Mouse (Mus musculus): ENCODE measurements around the gene Nudt15. TPM values are rescaled to one million over a fixed set of nuclear protein-coding genes. Genes with fewer than 3 reads are reported as not detected.

Gene Nudt15
- polyA plus RNA-seq (2021; fragmentation: Nextera tagmentation), result 2.4 and 2.6 TPM in 2 replicates
- long read RNA-seq, experiment 1, partial matches to known transcripts, result 15 of 17 reads
- long read RNA-seq, experiment 1, other reads (novel, unspliced or antisense), result 2 of 17 reads
- long read RNA-seq, experiment 2, partial matches to known transcripts, result 33 of 34 reads
- long read RNA-seq, experiment 2, other reads (novel, unspliced or antisense), result 1 of 34 reads

DNA sequence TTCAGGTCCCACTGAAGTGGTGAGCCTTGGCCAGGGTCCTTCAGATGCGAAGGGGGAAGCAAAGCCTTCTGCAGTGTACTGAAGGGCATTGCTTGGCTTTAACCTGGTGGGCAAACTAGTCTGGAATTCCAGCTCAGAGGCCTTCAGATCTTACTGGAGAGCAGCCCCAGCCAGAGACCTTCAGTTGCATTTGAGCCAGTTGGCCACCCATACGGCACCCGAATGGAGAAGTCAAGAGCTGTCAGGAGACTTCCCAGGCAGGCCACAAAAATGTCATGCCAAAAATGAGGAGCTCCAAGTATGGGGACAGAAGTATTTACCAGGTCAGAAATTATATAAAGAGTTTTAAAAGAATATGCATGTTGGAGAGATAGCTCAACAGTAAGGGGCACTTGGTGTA lies at the start of gene Nudt15:
Gene Nudt15 (minus strand): TSS at position 192 of the 400 bp plus-strand sequence.

DNA sequence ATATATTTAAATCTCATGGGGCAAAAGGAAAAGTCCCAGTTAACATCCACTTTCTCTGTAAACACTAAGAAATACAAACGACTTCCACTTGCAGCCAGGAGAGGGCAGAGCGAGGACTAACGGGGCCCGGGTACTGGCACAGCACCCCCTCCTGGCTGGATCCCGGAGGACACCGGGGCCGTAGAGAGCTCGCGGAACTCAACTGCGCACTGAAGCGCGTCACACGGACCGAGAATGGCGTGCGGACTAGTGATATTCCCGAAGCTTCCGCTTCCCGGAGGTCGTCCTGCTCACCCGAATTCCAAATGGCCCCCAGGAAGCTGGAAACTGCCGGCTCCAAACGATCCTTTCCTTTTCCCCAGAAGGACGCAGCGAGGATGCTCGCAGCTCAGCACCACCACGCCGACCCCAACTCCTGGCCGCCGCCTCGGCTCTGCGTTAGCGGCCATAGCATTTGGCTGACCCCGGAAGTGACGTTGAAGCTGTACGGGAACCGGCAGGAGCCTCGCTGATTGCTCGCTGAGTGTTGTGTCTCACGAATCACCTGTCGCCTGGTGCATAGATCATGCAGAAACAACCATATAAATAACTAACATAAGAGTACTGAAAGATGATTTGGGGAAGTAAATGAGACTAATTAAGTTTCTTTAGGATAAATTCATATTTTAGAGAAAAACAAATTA lies 23.1 kb downstream of the Nudt15 start, which contains the start of gene Sucla2:
Gene Sucla2 (plus strand): TSS at position 554 of the 683 bp plus-strand sequence.

DNA sequence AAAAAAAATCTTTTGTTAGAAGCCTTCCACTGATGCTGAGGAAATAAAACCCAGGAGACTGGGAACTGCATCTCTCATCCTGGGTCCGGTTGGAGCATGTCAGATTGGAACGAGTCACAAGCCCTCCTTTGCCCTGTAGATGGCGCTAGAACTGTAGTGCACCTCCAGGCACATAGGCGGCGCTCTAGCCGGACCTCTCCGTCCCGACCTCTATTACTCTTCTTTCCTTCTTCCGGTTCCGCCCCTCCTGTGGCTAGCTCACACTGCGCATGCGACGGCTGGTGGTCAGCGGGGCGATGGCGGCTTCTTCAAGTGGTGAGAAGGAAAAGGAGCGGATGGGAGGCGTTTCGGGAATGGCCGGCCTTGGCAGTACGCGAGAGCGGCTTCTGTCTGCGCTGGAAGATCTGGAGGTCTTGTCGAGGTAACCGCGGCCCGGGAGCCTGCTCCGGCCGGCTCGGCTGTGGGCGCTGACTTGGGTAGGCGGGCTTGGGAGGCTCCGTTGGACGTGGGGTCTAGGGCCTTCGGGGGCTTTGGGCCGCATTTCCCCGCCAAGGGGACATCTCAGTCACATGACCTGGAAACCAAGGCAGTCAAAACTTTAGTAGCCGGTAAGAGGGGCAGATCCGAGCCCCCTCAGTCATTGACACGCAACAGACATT lies 38.1 kb downstream of the Nudt15 start, which contains the start of gene Med4:
Gene Med4 (plus strand): TSS at position 261 of the 659 bp plus-strand sequence.

Other genes with a start within 250 kb of the Nudt15 start
- 10.0 and 11.9 TPM in 2 replicates for gene Rb1, start 222.4 kb downstream of the Nudt15 start, polyA plus RNA-seq (2021; fragmentation: Nextera tagmentation)
- gene Itm2b, start 163.0 kb downstream of the Nudt15 start, polyA plus RNA-seq (2021; fragmentation: Nextera tagmentation), result 2,014 and 2,213 TPM in 2 replicates
- gene Med4, start 38.2 kb downstream of the Nudt15 start, polyA plus RNA-seq (2021; fragmentation: Nextera tagmentation), result 31.0 and 31.9 TPM in 2 replicates
- gene Sucla2, start 22.9 kb downstream of the Nudt15 start, polyA plus RNA-seq (2021; fragmentation: Nextera tagmentation), result 196 and 206 TPM in 2 replicates
- not detected in 2 replicates for gene Gm21750, start 113.0 kb upstream of the Nudt15 start, polyA plus RNA-seq (2021; fragmentation: Nextera tagmentation)